27 mouse cellular contexts compared by ENCODE assay signal in genomic region chr16:33339476-33339875, GRCm38 (mm10). TPM values are rescaled to one million over a fixed set of nuclear protein-coding genes. Genes with fewer than 3 reads are reported as not detected.
DNase-seq lines count a peak whose midpoint lies in the region; ATAC-seq lines count a peak whose summit lies in the region.
"Had no signal": no experiment of that assay in that cellular context is flagged by ENCODE, and none has a peak within 500 bp of the region (broad histone marks: within the 10 kb centered on the region; RNA-seq: fewer than 3 reads in every experiment).

No protein-coding gene starts in this region.

- H3K27me3 ChIP-seq in liver, embryonic 16.5 days (ENCODE audit: control insufficient read depth, insufficient read depth, low read depth, low read length): no peaks in the 10 kb centered on the region
- H3K27me3 ChIP-seq: embryonic facial prominence, embryonic 13.5 days; forebrain, embryonic 12.5 days; forebrain, embryonic 15.5 days; heart, embryonic 12.5 days; heart, embryonic 15.5 days; hindbrain, embryonic 13.5 days had no signal

- 0 out of 2 replicates have a peak overlapping the region, but pooled peaks have one; percentile 8 for H3K27ac ChIP-seq in liver, embryonic 16.5 days (ENCODE audit: low read length)
- H3K27ac ChIP-seq: embryonic facial prominence, embryonic 13.5 days; forebrain, embryonic 12.5 days; forebrain, embryonic 15.5 days; heart, embryonic 15.5 days; hindbrain, embryonic 10.5 days; hindbrain, embryonic 13.5 days had no signal

- no peak for ATAC-seq in liver, embryonic 16.5 days (ENCODE audit: low read depth)
- ATAC-seq: activated CD4-positive, CD25-positive, alpha-beta regulatory T cell, adult 4 months; CD4-positive, CD25-positive, alpha-beta regulatory T cell, adult 4 months; forebrain, embryonic 15.5 days; hindbrain, embryonic 16.5 days had no signal

- no peaks in the 10 kb centered on the region for H3K36me3 ChIP-seq in liver, embryonic 16.5 days (ENCODE audit: control insufficient read depth, insufficient read depth)
- H3K36me3 ChIP-seq: embryonic facial prominence, embryonic 10.5 days; embryonic facial prominence, embryonic 13.5 days; forebrain, embryonic 12.5 days; forebrain, embryonic 15.5 days; heart, embryonic 12.5 days; heart, embryonic 15.5 days; hindbrain, embryonic 10.5 days; hindbrain, embryonic 13.5 days had no signal

- H3K9me3 ChIP-seq in liver, embryonic 16.5 days (replicated peaks; ENCODE audit: control insufficient read depth, low read length): no peaks in the 10 kb centered on the region
- H3K9me3 ChIP-seq: embryonic facial prominence, embryonic 10.5 days; embryonic facial prominence, embryonic 13.5 days; forebrain, embryonic 12.5 days; forebrain, embryonic 15.5 days; heart, embryonic 15.5 days; hindbrain, embryonic 10.5 days; hindbrain, embryonic 13.5 days had no signal

- WGBS in liver, embryonic 16.5 days (ENCODE audit: insufficient replicate concordance): 38% methylated on average over 2 of the region's 2 CpGs

- H3K4me1 ChIP-seq in liver, embryonic 16.5 days (ENCODE audit: control insufficient read depth, low read depth, low read length): peaks cover 2% of the 10 kb centered on the region; the same call in 1 of the 2 replicates

- peak; percentile 45 for DNase-seq in kidney, adult 9 months
- DNase-seq in kidney, postnatal 10 days: no peak
- DNase-seq in liver: no peak
- peak; percentile 72 for DNase-seq in yolk sac, embryonic 10.5 days (ENCODE audit: low spot score)
- DNase-seq in adrenal gland, postnatal 10 days: no peak
- DNase-seq: adrenal gland, adult 8-10 months; adrenal gland, postnatal 36 days; cerebellum, adult 18-20 months; cerebellum, adult 9-10 months; cerebellum, postnatal 14 days; gastrocnemius, postnatal 25 days; heart, adult 18-20 months; heart, postnatal 10 days; heart, postnatal 36 days had no signal

- no peak overlapping the region for H3K4me2 ChIP-seq in liver, embryonic 16.5 days (ENCODE audit: low read depth, low read length)
- H3K4me2 ChIP-seq: embryonic facial prominence, embryonic 13.5 days; forebrain, embryonic 12.5 days; forebrain, embryonic 15.5 days; heart, embryonic 12.5 days; heart, embryonic 15.5 days; hindbrain, embryonic 13.5 days had no signal

- H3K4me3 ChIP-seq in liver, embryonic 16.5 days (ENCODE audit: low read depth, low read length): no peak overlapping the region
- H3K4me3 ChIP-seq: embryonic facial prominence, embryonic 10.5 days; embryonic facial prominence, embryonic 13.5 days; erythroblast, embryonic 14.5 days; forebrain, embryonic 12.5 days; forebrain, embryonic 15.5 days; heart, embryonic 12.5 days; heart, embryonic 15.5 days; hindbrain, embryonic 10.5 days; hindbrain, embryonic 13.5 days had no signal

- H3K9ac ChIP-seq in liver, embryonic 16.5 days (ENCODE audit: low read depth, low read length): no peak overlapping the region
- H3K9ac ChIP-seq: embryonic facial prominence, embryonic 13.5 days; forebrain, embryonic 12.5 days; forebrain, embryonic 15.5 days; heart, embryonic 12.5 days; heart, embryonic 15.5 days; hindbrain, embryonic 13.5 days had no signal

RNA-seq across cellular contexts. Expression of gene Zfp148, which starts 41.2 kb away (rescaled TPM):
- polyA plus RNA-seq in liver, embryonic 16.5 days (2015; fragmentation: Nextera tagmentation; extraction: Ambion mirVana): 11.4 and 12.5 TPM in 2 replicates
- total RNA-seq in adrenal gland, postnatal 10 days (2021): 10 to 100 TPM; 56.0 to 64.5 TPM

Comparison
In these comparisons a context has a peak if more than half of its experiments do, and no peak if none do; other contexts are left out.
1. DNase-seq: peak in kidney, adult 9 months (single experiment) and yolk sac, embryonic 10.5 days (single experiment); none in kidney, postnatal 10 days (single experiment), liver (single experiment) and adrenal gland, postnatal 10 days (single experiment).